Mouse (Mus musculus): Measurements from ENCODE around the gene Mknk2. TPM values are rescaled to one million over a fixed set of nuclear protein-coding genes. Genes with fewer than 3 reads are reported as not detected.

Mknk2 gene
- polyA plus RNA-seq, 1 experiment from 2014 or later, result 82.1 TPM

DNA sequence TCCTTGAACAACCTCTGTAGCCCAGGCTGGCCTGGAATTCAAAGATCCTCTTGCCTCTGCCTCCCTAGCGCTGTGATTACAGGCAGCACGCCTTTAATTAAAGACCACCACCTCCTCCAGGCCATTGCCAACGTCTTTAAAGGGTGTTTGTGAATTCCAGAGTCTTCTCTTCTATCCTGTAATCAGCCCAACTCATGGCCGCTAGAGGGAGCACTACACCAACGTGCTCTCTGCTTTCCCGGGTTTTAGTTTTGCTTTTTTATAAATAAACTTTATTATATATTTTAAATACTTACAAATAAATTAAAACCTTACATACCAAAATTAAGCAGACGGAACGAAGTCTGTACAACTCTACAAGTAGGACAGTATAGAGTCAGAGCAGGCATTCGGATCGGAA, 18.7 kb downstream of the Mknk2 start:
- no peaks in the 10 kb centered on the region for H3K27me3 ChIP-seq (ENCODE audit: control insufficient read depth, insufficient read depth, low read length)
- ATAC-seq (replicated peaks; ENCODE audit: extremely low read depth, insufficient read depth, low FRiP score), result no peak
- peaks cover 40% of the 10 kb centered on the region for H3K4me1 ChIP-seq (ENCODE audit: control insufficient read depth, insufficient read depth, low read length)
- H3K4me2 ChIP-seq (ENCODE audit: low read depth, low read length), result peak overlapping the region; percentile 58
- peak overlapping the region; percentile 53; the same call in 1 of the 2 replicates for H3K9ac ChIP-seq (ENCODE audit: low read length)
- 11% methylated on average over 10 of the region's 10 CpGs for WGBS
- H3K36me3 ChIP-seq (ENCODE audit: control insufficient read depth, insufficient read depth), result no peaks in the 10 kb centered on the region
- H3K9me3 ChIP-seq (replicated peaks; ENCODE audit: control insufficient read depth, low read length), result no peaks in the 10 kb centered on the region
- H3K27ac ChIP-seq (ENCODE audit: low read length), result peak overlapping the region; percentile 71
- H3K4me3 ChIP-seq (ENCODE audit: low read length), result peak overlapping the region; percentile 43

- Histone ChIP-seq H3K27me3 (ENCODE audit: control insufficient read depth, insufficient read depth, low read length) (no peaks in the 10 kb centered on the region), H3K4me2 (ENCODE audit: low read depth, low read length) (peak overlapping the region; percentile 58), H3K36me3 (ENCODE audit: control insufficient read depth, insufficient read depth) (no peaks in the 10 kb centered on the region), H3K9me3 (replicated peaks; ENCODE audit: control insufficient read depth, low read length) (no peaks in the 10 kb centered on the region), H3K27ac (ENCODE audit: low read length) (peak overlapping the region; percentile 71), H3K4me1 (ENCODE audit: control insufficient read depth, insufficient read depth, low read length) (peaks cover 37% of the 10 kb centered on the region), H3K9ac (ENCODE audit: low read length) (peak overlapping the region; percentile 44; the same call in 1 of the 2 replicates), H3K4me3 (ENCODE audit: low read length) (peak overlapping the region; percentile 6; the same call in 1 of the 2 replicates)
- no peak for ATAC-seq (replicated peaks; ENCODE audit: extremely low read depth, insufficient read depth, low FRiP score)
- 63% methylated on average over 4 of the region's 4 CpGs for WGBS
Measured at GRCm38 (mm10) chr10:80658841-80659202, 19.1 kb downstream of the Mknk2 start.

DNA sequence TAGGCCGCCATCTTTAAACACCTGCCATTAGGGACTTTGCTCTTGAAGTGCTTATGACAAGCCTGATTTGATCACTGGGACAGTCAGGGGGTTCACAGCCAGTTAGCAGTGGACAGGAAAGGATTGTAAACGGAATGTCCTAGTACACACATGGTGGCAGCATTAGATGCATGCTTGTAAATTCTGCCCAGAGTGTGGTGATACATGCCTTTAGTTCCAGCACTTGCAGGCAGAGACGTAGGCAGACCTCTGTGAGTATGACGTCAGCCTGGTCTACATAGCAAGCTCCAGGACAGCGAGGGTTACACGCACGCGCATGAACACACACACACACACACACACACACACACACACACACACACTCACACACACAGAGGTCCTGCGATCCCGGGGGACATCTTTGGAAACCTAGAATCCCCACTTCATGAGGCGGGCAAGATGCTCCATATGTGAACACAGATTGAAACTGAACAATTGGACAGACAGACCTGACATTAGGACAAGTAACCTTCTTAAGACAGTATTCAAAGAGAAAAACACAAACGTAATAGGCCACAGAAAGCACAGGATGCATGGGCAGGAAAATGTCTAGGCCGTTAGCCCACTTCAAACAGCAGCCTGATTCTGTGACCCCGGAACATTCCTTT, 19.6 kb downstream of the Mknk2 start:
- no peaks in the 10 kb centered on the region for H3K36me3 ChIP-seq (ENCODE audit: control insufficient read depth, insufficient read depth)
- H3K27me3 ChIP-seq (ENCODE audit: control insufficient read depth, insufficient read depth, low read length), result no peaks in the 10 kb centered on the region
- H3K9me3 ChIP-seq (replicated peaks; ENCODE audit: control insufficient read depth, low read length), result no peaks in the 10 kb centered on the region
- WGBS, result 79% methylated on average over 14 of the region's 14 CpGs
- ATAC-seq (replicated peaks; ENCODE audit: extremely low read depth, insufficient read depth, low FRiP score), result no peak
- H3K4me3 ChIP-seq (ENCODE audit: low read length), result no peak overlapping the region
- no peak overlapping the region for H3K4me2 ChIP-seq (ENCODE audit: low read depth, low read length)
- peaks cover 36% of the 10 kb centered on the region for H3K4me1 ChIP-seq (ENCODE audit: control insufficient read depth, insufficient read depth, low read length)
- no peak overlapping the region for H3K9ac ChIP-seq (ENCODE audit: low read length)
- peak overlapping the region; percentile 33; the same call in 1 of the 2 replicates for H3K27ac ChIP-seq (ENCODE audit: low read length)

DNA sequence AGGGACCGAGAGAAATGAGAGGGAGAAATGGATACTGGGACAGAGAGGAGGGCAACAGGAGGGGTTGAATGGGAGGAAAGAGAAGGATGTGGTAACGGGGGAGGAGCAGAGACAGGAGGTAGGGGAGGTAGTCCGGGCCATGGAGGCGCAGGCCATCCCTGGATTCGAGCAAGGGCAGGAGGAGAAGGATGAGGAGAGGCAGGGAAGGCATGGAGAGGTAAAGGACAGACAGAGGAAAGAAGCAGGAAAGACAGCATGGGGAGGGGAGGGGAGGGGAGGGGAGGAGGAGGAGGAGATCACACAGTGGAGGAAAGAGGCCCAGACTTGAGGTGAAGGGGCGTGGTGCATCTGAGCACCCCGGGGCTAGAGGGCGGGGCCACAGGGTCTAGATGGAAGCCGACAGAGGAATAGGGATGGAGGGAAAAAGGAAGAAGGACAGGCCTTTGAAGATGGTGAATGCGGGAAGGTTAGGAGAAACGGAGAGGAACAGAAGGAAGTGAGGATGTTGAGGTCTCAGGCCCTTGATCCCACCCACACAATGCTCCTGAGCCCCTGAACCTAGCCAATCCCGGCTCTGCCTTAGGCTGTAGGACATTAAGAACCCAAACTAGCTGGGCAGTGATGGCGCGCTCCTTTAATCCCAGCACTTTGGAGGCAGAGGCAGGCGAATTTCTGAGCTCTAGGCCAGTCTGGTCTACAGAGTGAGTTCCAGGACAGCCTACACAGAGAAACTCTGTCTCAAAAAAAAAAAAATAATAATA, 20.9 kb downstream of the Mknk2 start, which contains the start of gene Btbd2:
TSS of gene Btbd2 (minus strand) at position 209 of the 761 bp plus-strand sequence.
- Histone ChIP-seq H3K4me2 (ENCODE audit: low read depth, low read length) (peak within 1 kb of the TSS; percentile 92), H3K36me3 (ENCODE audit: control insufficient read depth, insufficient read depth) (no peaks in the 10 kb centered on the region), H3K27me3 (ENCODE audit: control insufficient read depth, insufficient read depth, low read length) (no peaks in the 10 kb centered on the region), H3K9ac (ENCODE audit: low read length) (peak within 1 kb of the TSS; percentile 98), H3K27ac (ENCODE audit: low read length) (peak within 1 kb of the TSS; percentile 85), H3K4me3 (ENCODE audit: low read length) (peak within 1 kb of the TSS; percentile 88), H3K9me3 (replicated peaks; ENCODE audit: control insufficient read depth, low read length) (no peaks in the 10 kb centered on the region), H3K4me1 (ENCODE audit: control insufficient read depth, insufficient read depth, low read length) (peaks cover 31% of the 10 kb centered on the region)
- 26% methylated on average over 15 of the region's 15 CpGs for WGBS
- ATAC-seq (replicated peaks; ENCODE audit: extremely low read depth, insufficient read depth, low FRiP score), result peak; percentile 10; the same call in 1 of the 2 replicates

DNA sequence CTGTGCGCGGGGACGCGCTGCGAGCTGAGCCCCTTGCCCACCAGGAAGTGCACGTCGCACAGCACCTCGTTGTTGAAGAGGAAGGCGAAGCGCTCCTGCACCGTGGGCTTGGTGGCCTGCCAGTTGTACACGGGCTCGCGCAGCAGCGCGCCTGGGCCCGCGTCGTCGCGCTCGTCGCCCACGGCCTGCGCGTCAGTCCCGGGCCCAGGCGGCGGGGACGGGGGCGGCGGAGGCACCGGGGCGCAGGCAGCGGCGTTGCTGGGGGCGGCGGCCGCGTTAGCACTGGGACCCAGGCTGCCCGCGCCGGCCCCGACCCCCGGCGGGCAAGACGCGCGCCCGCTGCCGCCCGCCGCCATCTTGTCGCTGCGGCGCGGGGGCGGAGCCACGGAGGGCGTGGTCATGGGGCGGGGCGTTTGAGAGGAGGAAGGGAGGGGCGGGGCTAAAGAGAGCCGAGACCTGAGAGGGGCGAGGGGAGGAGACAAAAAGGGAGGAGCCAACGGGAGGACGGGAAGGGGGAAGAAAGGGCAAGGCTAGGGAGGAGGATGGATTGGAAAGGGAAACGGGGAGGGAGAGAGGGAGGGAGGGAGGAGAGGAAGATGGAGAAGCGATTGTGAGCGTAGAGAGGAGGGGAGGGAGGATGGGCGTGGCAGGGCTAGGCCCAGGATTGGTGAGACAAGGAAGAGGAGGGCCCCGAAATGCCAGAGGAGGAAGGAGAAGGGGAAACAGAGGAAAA, 21.6 kb downstream of the Mknk2 start:
- Histone ChIP-seq H3K9ac (ENCODE audit: low read length) (peak overlapping the region; percentile 98), H3K4me3 (ENCODE audit: low read length) (peak overlapping the region; percentile 88), H3K9me3 (replicated peaks; ENCODE audit: control insufficient read depth, low read length) (no peaks in the 10 kb centered on the region), H3K27me3 (ENCODE audit: control insufficient read depth, insufficient read depth, low read length) (no peaks in the 10 kb centered on the region), H3K27ac (ENCODE audit: low read length) (peak overlapping the region; percentile 85), H3K4me1 (ENCODE audit: control insufficient read depth, insufficient read depth, low read length) (peaks cover 31% of the 10 kb centered on the region), H3K36me3 (ENCODE audit: control insufficient read depth, insufficient read depth) (no peaks in the 10 kb centered on the region), H3K4me2 (ENCODE audit: low read depth, low read length) (peak overlapping the region; percentile 92)
- ATAC-seq (replicated peaks; ENCODE audit: extremely low read depth, insufficient read depth, low FRiP score), result peak; percentile 85
- under 1% methylated on average over 71 of the region's 72 CpGs for WGBS

- Histone ChIP-seq H3K36me3 (ENCODE audit: control insufficient read depth, insufficient read depth) (no peaks in the 10 kb centered on the region), H3K4me3 (ENCODE audit: low read length) (peak overlapping the region; percentile 88), H3K4me1 (ENCODE audit: control insufficient read depth, insufficient read depth, low read length) (peaks cover 29% of the 10 kb centered on the region), H3K27ac (ENCODE audit: low read length) (peak overlapping the region; percentile 80), H3K4me2 (ENCODE audit: low read depth, low read length) (peak overlapping the region; percentile 92), H3K9me3 (replicated peaks; ENCODE audit: control insufficient read depth, low read length) (no peaks in the 10 kb centered on the region), H3K9ac (ENCODE audit: low read length) (peak overlapping the region; percentile 98), H3K27me3 (ENCODE audit: control insufficient read depth, insufficient read depth, low read length) (no peaks in the 10 kb centered on the region)
- peak; percentile 11; the same call in 1 of the 2 replicates for ATAC-seq (replicated peaks; ENCODE audit: extremely low read depth, insufficient read depth, low FRiP score)
- WGBS, result 2% methylated on average over 12 of the region's 12 CpGs
Measured at GRCm38 (mm10) chr10:80655406-80656129, 22.3 kb downstream of the Mknk2 start.

DNA sequence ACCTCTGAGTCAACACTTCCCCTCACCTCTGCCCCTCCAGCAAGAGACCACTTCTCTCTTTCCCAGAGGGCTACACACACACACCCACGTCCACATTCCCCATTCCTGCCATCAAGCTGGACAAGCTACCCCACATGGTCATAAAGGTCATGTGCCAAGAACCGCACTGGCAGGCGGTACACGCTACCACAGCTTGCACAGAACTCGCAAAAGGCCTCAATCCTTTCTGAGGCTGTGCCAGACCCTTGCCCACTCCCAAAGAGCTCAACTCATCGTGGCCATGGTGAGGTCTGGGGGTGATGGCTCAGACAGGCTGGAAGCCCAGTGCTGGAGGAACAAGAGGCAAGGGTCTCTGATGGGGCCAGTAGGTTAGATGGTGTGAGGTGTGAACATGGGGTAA, 23.0 kb downstream of the Mknk2 start:
- H3K4me2 ChIP-seq (ENCODE audit: low read depth, low read length), result peak overlapping the region; percentile 92; the same call in 1 of the 2 replicates
- H3K27me3 ChIP-seq (ENCODE audit: control insufficient read depth, insufficient read depth, low read length), result no peaks in the 10 kb centered on the region
- no peak overlapping the region for H3K4me3 ChIP-seq (ENCODE audit: low read length)
- no peak for ATAC-seq (replicated peaks; ENCODE audit: extremely low read depth, insufficient read depth, low FRiP score)
- H3K4me1 ChIP-seq (ENCODE audit: control insufficient read depth, insufficient read depth, low read length), result peaks cover 29% of the 10 kb centered on the region
- H3K9ac ChIP-seq (ENCODE audit: low read length), result no peak overlapping the region
- no peak overlapping the region for H3K27ac ChIP-seq (ENCODE audit: low read length)
- H3K9me3 ChIP-seq (replicated peaks; ENCODE audit: control insufficient read depth, low read length), result no peaks in the 10 kb centered on the region
- H3K36me3 ChIP-seq (ENCODE audit: control insufficient read depth, insufficient read depth), result no peaks in the 10 kb centered on the region
- WGBS, result 79% methylated on average over 6 of the region's 6 CpGs

DNA sequence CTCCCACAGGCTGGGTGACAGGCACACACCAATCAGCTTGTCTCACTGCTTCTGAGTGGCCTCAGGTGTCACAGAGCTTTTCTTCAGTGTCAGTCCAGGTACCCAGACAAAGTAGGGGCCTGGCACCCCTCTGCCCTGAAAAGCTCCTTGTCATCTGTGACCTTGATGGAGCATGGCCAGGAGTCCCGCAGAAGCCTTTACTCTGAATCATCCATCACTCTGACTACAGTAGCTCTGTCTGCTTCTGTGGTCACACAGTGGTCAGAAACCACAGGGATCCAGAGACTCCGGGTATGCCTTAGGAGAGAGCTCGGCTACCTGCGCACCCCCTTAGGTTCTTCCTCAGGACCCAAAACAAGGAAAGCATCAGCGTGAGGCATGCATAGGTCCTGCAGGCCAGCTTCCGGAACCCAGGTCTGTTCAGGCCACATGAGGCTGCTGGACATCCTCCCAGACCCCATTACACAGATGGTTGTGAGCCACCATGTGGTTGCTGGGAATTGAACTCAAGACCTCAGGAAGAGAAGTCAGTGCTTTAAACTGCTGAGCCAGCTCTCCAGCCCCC, 24.7 kb downstream of the Mknk2 start:
- Histone ChIP-seq H3K27ac (ENCODE audit: low read length) (no peak overlapping the region), H3K9ac (ENCODE audit: low read length) (0 out of 2 replicates have a peak overlapping the region, but pooled peaks have one; percentile 7), H3K27me3 (ENCODE audit: control insufficient read depth, insufficient read depth, low read length) (no peaks in the 10 kb centered on the region), H3K9me3 (replicated peaks; ENCODE audit: control insufficient read depth, low read length) (no peaks in the 10 kb centered on the region), H3K4me3 (ENCODE audit: low read length) (no peak overlapping the region), H3K4me1 (ENCODE audit: control insufficient read depth, insufficient read depth, low read length) (peaks cover 26% of the 10 kb centered on the region), H3K36me3 (ENCODE audit: control insufficient read depth, insufficient read depth) (no peaks in the 10 kb centered on the region), H3K4me2 (ENCODE audit: low read depth, low read length) (no peak overlapping the region)
- 72% methylated on average over 6 of the region's 6 CpGs for WGBS
- no peak for ATAC-seq (replicated peaks; ENCODE audit: extremely low read depth, insufficient read depth, low FRiP score)

All from heart, embryonic 16.5 days (tissue).